Mouse (Mus musculus) kidney, postnatal 0 days (tissue): ENCODE measurements at regions not wholly inside any gene's neighbourhood (a gene's known extent, or its start where the extent isn't known, plus 50 kb on each side); places are given as distances from the start of the nearest gene placed in this dataset.
A peak's percentile ranks its signal among the peaks of the same experiment; 100 is the strongest.

Experiments used
- ATAC-seq: fragments of 200-750 bp; cut with Nextera tagmentation; replicated peaks from 2 replicates; pipeline ENCODE4 v1.8.0; 2017; ENCODE audit warnings: low read depth, moderate number of reproducible peaks, moderate TSS enrichment, moderate library complexity; ENCODE audit not compliant: low FRiP score
- DNase-seq: peaks from one replicate; pipeline ENCODE4 v3.0.0-alpha.2; 2016; ENCODE audit warnings: low spot score
- H3K27ac ChIP-seq: fragments of 300-500 bp; sonication (generic); 2 replicates; pipeline ENCODE4 v1.5.1; 2014; ENCODE audit warnings: mild to moderate bottlenecking
- H3K27me3 ChIP-seq: fragments of 300-500 bp; sonication (generic); 2 replicates; pipeline ENCODE4 v1.6.1; 2014; ENCODE audit warnings: low read length, mixed read lengths; ENCODE audit not compliant: insufficient read depth
- H3K36me3 ChIP-seq: fragments of 300-500 bp; sonication (generic); 2 replicates; pipeline ENCODE4 v1.6.1; 2014; ENCODE audit warnings: low read length, mixed read lengths; ENCODE audit not compliant: insufficient read depth
- H3K4me1 ChIP-seq: fragments of 300-500 bp; sonication (generic); replicated peaks from 2 replicates; pipeline ENCODE4 v1.6.1; 2014; ENCODE audit warnings: antibody characterized with exemption, low read length, mixed read lengths; ENCODE audit not compliant: insufficient read depth
- H3K4me2 ChIP-seq: fragments of 300-500 bp; sonication (generic); 2 replicates; pipeline ENCODE4 v1.6.1; 2014; ENCODE audit warnings: mild to moderate bottlenecking, low read length, moderate library complexity, mixed read lengths
- H3K4me3 ChIP-seq: fragments of 300-500 bp; sonication (generic); replicated peaks from 2 replicates; pipeline ENCODE4 v1.5.1; 2014; ENCODE audit warnings: low read depth, low read length
- H3K9ac ChIP-seq: fragments of 300-500 bp; sonication (generic); 2 replicates; pipeline ENCODE4 v1.6.1; 2014; ENCODE audit warnings: low read depth, low read length
- H3K9me3 ChIP-seq: fragments of 300-500 bp; sonication (generic); replicated peaks from 2 replicates; pipeline ENCODE4 v1.6.1; 2016; ENCODE audit warnings: low read length, inconsistent platforms, mixed read lengths
- CTCF ChIP-seq: IDR thresholded peaks from 2 replicates; pipeline ENCODE4 v1.5.1; 2016; ENCODE audit warnings: antibody characterized with exemption, low read depth, mild to moderate bottlenecking, moderate library complexity
- WGBS: fragments of 180-500 bp; shearing (Covaris S2); extraction: QIAGEN DNeasy Blood & Tissue Kit; methylation state at CpG from one replicate; pipeline ENCODE4 v1.1.7; 2014; 5-methylcytosine and 5-hydroxymethylcytosine counted together

DNA sequence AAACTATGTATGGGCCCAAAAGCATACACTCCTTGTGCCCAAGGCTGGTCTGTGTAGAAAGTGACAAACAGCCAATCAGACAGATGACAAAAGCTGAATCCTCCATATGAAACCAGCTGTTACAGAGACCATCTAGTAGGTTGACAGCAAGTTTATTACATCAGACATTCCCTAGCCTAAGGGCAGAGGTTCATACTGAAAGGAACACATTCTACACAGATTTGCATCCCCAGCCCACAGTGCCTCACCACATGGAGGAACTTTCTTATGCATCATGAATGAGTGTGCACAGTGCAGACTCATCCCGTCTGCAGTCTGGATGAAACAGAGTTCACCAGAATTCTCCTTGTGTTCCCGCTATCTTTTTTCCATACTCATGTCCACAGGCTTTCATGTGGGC, 423.3 kb downstream of the Rapgef2 start:
- DNase-seq (no peak), ATAC-seq (no peak)
- Histone ChIP-seq H3K27me3 (no peaks in the 10 kb centered on the region), H3K36me3 (no peaks in the 10 kb centered on the region), H3K4me2 (no peak overlapping the region), H3K27ac (no peak overlapping the region), H3K4me1 (no peaks in the 10 kb centered on the region), H3K9me3 (no peaks in the 10 kb centered on the region), H3K9ac (no peak overlapping the region), H3K4me3 (no peak overlapping the region)
- WGBS = 94% methylated on average over 2 of the region's 2 CpGs
- no peak for TF ChIP-seq CTCF

DNA sequence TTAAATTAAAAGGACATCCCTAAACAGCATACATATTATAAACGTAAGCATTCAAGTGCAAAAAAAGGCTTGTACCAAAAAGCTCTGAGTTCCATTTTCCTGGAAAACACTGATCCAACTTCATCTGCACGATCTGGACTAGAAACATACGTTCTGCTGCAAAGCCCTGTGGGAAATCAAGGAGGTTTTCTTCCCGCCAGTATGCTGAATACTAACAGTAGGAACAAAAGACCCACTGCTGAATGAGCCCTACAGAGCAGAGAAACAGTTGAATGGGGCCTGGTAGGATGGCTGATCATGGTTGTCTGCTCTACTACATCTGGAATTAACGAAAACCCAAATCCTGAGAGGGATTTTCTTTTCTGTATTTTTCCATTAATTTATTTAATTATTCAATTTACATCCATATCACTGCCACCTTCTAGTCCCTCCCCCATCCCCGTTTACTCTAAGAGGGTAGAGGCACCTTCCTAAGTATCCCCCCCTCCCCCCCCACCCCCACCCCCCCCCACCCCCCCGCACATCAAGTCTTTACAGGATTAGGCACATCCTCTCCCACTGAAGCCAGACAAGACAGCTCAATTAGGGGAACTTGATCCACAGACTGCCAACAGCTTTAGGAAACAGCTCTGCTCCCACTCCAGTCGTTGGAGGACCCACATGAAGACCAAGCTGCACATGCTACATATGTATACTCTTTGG, 439.5 kb downstream of the Rapgef2 start:
- Histone ChIP-seq H3K27ac (no peak overlapping the region), H3K4me3 (no peak overlapping the region), H3K27me3 (no peaks in the 10 kb centered on the region), H3K36me3 (no peaks in the 10 kb centered on the region), H3K9me3 (no peaks in the 10 kb centered on the region), H3K4me1 (no peaks in the 10 kb centered on the region), H3K9ac (no peak overlapping the region), H3K4me2 (no peak overlapping the region)
- no peak for ATAC-seq
- WGBS = 82% methylated on average over 7 of the region's 8 CpGs
- TF ChIP-seq CTCF = no peak
- DNase-seq = no peak

DNA sequence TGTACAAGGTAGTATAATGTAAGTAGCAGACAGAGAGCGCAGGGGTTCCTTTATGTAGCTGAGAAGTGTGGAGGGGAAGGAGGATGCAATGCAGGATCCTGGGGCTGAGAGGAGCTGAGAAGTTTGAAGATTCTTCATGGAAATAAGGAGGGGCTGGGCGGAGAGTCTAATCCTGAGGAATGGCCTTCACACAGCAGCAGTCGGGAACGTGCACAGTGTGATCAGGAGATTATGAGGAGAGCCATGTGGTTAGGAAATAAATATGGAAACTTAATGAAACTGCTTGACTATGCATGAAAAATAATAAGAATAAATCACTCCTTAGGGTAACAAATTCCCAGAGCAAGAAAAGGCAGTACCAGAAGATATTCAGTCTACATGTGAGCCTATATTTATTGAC, 445.1 kb downstream of the Rapgef2 start:
- no peak overlapping the region for H3K4me2 ChIP-seq
- H3K27me3 ChIP-seq = no peaks in the 10 kb centered on the region

DNA sequence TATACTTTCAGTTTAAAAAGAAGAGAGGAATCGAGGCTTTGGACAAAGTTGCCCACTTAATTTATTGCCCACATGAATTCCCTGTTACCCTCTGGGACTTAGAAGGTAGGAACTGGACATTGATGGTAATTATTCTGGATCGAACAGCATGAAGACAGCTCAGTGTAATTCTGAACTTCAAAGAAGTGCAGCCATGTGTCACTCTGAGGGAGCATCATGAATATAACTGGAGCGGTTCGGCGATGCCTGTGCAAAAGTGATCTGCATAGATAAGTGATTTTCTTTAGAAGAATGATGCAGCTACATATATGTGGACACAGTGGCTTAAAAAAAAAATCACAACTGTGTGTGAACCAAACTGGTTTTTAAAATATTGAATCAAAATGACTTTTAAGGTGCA, 449.5 kb downstream of the Rapgef2 start:
- H3K4me1 ChIP-seq = no peaks in the 10 kb centered on the region
- no peak overlapping the region for H3K27ac ChIP-seq
- no peak overlapping the region for H3K4me2 ChIP-seq
- no peak overlapping the region for H3K4me3 ChIP-seq
- H3K9ac ChIP-seq = no peak overlapping the region
- no peaks in the 10 kb centered on the region for H3K36me3 ChIP-seq
- ATAC-seq = no peak
- 61% methylated on average over 5 of the region's 5 CpGs for WGBS
- DNase-seq = no peak
- no peak for TF ChIP-seq CTCF
- H3K9me3 ChIP-seq = no peaks in the 10 kb centered on the region
- H3K27me3 ChIP-seq = no peaks in the 10 kb centered on the region

More for the DNA sequence above, 445.1 kb downstream of the Rapgef2 start:
- Histone ChIP-seq H3K4me3 (no peak overlapping the region), H3K27ac (no peak overlapping the region), H3K9ac (no peak overlapping the region), H3K36me3 (no peaks in the 10 kb centered on the region), H3K9me3 (no peaks in the 10 kb centered on the region), H3K4me1 (no peaks in the 10 kb centered on the region)
- DNase-seq (no peak), ATAC-seq (no peak)
- WGBS = 66% methylated on average over 4 of the region's 4 CpGs
- TF ChIP-seq CTCF = no peak

DNA sequence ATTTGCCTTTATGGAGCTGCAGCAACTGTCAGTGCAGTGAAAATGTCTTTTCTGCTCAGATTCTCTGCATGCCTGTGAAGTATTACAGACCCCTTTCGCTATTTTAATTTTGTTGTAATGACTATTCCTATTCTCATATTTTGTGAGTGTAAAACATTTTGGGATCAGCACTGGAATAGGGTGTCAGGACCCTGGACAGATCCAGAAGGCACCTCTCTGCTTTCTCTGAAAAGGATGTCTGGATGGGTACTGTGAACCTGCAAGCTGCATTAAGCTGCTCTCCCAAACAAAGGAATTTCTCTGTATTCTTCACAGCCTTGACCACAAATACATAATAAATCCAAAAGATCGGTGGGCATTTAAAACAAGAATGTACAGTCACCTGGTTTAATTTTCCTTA, 460.8 kb downstream of the Rapgef2 start:
- H3K9ac ChIP-seq = no peak overlapping the region
- no peaks in the 10 kb centered on the region for H3K36me3 ChIP-seq
- no peak overlapping the region for H3K27ac ChIP-seq
- H3K4me3 ChIP-seq = no peak overlapping the region
- WGBS = 62% methylated on average over 2 of the region's 2 CpGs
- no peak overlapping the region for H3K4me2 ChIP-seq
- H3K27me3 ChIP-seq = no peaks in the 10 kb centered on the region
- TF ChIP-seq CTCF = no peak
- DNase-seq = peak; percentile 50
- ATAC-seq = no peak
- H3K9me3 ChIP-seq = no peaks in the 10 kb centered on the region
- H3K4me1 ChIP-seq = no peaks in the 10 kb centered on the region

DNA sequence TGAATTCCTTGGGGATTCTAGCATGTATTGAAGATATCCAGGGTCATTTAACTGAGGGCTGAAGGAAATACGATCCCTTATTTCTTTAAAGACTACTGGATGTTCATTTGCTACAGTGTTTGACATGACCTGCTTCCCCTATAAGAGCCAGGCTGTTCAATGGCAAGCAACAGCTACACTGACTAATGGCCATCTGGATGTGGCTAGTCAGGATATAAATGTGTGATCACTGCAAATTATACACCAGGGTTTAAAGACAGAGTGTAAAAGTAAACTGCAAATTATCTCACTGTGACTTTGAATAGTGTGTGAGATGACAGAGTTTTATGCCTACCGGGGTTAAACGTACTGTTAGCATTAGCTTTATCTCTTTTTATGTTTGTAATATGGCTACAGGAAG, 473.9 kb downstream of the Rapgef2 start:
- no peak overlapping the region for H3K4me2 ChIP-seq
- TF ChIP-seq CTCF = no peak
- H3K36me3 ChIP-seq = no peaks in the 10 kb centered on the region
- H3K9ac ChIP-seq = no peak overlapping the region
- no peak for DNase-seq
- H3K9me3 ChIP-seq = no peaks in the 10 kb centered on the region
- no peak for ATAC-seq
- no peak overlapping the region for H3K27ac ChIP-seq
- no peaks in the 10 kb centered on the region for H3K27me3 ChIP-seq
- no peaks in the 10 kb centered on the region for H3K4me1 ChIP-seq
- WGBS = 74% methylated on average over 3 of the region's 3 CpGs
- H3K4me3 ChIP-seq = no peak overlapping the region

DNA sequence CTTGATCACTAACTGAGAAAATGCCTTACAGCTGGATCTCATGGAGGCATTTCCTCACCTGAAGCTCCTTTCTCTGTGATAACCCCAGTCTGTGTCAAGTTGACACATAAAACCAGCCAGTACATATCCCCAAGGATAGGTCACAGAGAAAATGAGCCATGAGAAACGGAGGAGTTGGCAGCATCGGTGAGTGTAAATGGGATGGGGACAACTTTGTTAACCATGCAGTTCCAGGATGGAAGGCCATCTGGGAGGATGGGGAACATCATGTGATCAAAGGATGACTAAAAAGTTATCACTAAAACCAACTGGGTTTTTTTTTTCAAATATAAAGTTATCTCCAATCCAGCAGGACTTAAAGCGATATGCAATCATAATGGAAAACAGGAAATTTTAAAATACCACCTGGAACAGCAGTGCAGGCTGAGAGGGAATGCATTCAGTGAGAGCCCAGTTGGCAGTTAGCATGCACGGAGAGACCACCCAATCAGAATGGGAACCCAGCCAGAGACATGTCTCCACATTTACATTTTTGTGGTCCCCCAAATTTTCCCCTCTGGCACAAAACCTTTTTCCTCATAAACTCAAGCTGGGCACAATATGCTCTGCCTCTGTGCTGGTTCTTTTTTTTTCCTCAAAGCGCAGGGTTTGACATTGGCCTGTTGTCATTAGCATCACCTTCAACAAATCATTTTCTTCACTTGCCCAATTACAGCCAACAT, 475.7 kb downstream of the Rapgef2 start:
- H3K36me3 ChIP-seq = no peaks in the 10 kb centered on the region
- no peak for ATAC-seq
- TF ChIP-seq CTCF = no peak
- H3K27me3 ChIP-seq = no peaks in the 10 kb centered on the region
- H3K9me3 ChIP-seq = no peaks in the 10 kb centered on the region
- WGBS = 61% methylated on average over 5 of the region's 5 CpGs
- no peak for DNase-seq
- H3K4me2 ChIP-seq = no peak overlapping the region
- no peak overlapping the region for H3K4me3 ChIP-seq
- no peak overlapping the region for H3K9ac ChIP-seq
- no peak overlapping the region for H3K27ac ChIP-seq
- H3K4me1 ChIP-seq = no peaks in the 10 kb centered on the region
